Mouse (Mus musculus): ENCODE measurements around the gene Wdr83.
A peak's percentile ranks its signal among the peaks of the same experiment; 100 is the strongest.

Gene Wdr83

DNA sequence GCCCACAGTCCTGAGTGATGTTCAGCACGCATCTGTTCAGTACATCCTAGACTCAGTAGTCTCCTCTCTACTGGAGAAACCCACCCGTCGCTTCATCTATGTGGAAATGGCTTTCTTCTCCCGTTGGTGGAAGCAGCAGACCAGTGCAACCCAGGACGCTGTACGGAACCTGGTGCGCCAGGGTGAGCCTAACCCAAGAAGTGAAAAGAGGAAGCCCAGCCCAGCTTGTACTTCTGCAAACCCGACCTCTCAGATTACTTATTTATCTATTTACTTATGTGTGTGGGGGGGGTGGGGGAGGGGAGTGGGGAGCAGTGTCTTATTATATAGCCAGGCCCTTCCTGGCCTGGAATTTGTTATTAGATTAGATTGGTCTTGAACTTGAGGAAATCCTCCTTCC is 3.5 kb upstream of the Wdr83 start:
- TF ChIP-seq GATA4 (IDR thresholded peaks at IDR 0.05; ENCODE audit: insufficient replicate concordance, low read length) = no peak

DNA sequence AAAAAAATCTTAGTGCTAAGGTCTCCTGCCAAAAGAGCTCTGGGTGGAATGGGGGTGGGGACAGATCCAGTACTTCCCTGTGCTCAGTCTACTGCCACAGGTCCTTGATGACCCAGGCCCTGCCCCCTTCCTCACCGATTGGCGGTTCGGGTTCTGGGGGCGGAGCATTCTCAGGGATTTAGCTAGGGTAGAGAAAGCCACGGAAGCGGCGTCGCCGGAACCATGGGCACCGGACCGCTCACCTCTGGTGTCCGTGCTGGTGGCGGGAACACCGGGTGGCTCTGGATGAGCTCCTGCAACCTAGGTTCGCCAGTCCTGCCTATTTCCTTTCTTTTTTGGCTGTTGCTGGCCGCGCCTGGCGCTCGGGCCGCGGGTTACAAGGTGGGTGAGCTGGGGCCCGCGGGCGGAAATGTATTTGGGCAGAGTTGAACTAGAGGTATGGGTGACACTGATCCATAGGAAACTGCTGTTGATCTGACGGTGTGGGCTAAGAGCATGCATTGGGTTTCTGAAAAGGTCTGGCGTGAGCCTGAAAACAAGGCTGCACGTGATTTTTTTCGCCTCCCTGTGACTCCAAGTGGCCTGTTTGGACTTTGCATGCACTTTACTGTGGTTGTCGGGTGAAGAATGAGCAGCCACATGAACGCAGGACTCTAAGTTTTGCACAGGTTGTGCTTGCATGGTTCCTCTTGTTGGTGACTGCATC is 2.2 kb upstream of the Wdr83 start, which contains the start of gene Man2b1:
Gene Man2b1, plus strand, starts transcription at position 163 of the 706 bp plus-strand sequence.
- peak; percentile 46; the same call in 1 of the 2 replicates for TF ChIP-seq GATA4 (IDR thresholded peaks at IDR 0.05; ENCODE audit: insufficient replicate concordance, low read length)

DNA sequence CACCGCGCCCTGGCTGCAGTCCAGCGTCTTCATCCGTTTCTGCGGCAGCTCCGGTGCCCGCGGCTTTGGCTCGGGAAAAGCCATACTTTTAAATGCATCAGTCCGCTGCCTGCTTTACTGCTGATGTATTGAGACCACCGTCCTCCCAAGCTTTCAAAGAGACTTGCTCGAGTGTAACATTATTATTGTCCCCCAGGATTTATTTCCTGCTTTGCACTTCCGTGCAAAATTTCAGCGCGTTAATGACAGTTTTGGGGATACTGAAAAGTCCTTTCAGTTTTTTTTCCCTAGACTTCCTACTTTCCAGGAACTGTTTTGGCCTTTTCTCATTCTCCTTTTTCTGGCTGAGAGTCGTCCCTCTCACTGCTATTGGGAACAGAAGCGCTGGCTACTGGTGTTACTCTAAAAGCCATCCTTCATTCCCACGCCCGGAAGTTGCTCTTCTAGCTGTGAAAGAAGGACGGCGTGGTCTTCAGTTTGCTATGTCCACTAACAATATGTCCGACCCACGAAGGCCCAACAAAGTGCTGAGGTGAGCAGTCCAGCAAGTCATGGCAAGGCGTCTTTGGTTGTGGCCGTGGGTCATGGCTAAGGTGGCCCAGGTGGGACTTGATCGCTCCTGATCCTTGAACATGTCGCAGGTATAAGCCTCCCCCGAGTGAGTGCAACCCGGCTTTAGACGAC is 432 bp downstream of the Wdr83 start, which contains the start of gene Wdr83os:
Gene Wdr83os, plus strand, starts transcription at position 209 of the 684 bp plus-strand sequence.
- TF ChIP-seq GATA4 (IDR thresholded peaks at IDR 0.05; ENCODE audit: insufficient replicate concordance, low read length) = no peak

DNA sequence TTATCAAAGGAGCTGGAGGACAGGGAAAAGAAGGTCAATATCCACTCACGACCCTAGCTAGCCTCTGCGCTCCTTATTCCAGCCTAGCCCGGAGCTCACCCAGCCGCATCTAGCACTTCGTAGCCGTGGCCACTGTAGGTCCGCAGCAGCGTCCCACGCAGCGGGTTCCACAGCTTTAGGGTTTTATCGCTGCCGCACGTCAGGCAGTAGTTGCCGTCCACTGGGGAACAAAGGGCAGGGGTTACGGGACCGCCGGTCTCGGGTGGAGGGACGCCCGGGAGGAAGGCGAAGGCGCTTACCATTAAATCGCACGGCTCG is 933 bp downstream of the Wdr83 start:
- TF ChIP-seq GATA4 (IDR thresholded peaks at IDR 0.05; ENCODE audit: insufficient replicate concordance, low read length) = no peak

DNA sequence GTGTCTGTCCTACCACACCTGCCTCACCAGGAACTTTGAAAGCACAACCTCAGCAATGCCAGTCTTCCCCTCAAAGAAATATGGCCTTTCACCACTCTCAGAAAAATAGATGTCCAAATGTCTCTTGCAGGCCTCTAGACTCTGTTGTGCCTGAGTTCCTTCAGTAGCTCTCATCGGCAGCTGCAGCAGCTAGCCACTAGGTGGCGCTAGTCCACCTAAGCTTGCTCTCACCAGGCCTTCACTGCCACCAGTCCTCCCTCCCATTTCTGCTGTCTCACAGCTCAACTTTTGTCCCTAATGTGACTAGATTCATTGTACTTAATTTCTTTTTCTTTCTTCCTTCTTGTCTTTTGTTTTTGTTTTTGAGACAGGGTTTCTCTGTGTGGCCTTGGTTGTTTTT is 4.1 kb downstream of the Wdr83 start:
- TF ChIP-seq GATA4 (IDR thresholded peaks at IDR 0.05; ENCODE audit: insufficient replicate concordance, low read length) = no peak

DNA sequence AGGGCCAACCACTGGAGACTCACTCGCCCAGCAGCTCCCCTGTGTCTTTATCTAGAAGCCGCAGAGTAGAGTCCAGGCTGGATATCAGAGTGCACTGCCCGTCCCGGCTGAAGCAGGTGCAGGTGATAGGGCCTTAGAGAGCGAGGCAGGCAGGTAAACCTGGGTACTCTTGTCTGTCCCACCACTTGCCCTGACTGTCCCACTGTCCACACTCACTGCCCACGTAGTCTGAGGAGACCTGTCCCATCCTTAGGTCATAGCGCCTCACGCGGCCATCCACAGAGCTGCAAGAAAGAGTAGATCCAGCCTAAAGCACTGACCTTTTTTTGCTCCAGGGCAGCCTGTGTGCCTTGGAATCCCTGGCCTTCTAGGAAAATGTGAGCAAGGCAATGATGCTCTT is 5.1 kb downstream of the Wdr83 start:
- TF ChIP-seq GATA4 (IDR thresholded peaks at IDR 0.05; ENCODE audit: insufficient replicate concordance, low read length) = no peak

DNA sequence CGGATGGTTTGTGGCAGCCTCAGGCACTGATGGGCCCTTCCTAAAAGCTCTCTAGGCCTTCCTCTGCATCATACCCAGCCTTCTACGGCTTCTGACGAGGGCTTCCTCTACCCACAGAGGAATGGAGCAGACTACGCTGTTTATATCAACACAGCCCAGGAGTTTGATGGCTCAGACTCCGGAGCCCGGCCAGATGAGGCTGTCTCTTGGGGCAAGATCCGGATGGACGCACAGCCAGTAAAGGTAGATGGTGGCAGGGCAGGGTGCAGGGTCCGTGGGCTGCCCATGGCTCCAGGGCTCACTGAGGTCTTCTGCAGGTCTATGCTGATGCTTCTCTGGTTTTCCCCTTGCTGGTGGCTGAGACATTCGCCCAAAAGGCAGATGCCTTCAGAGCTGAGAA is 6.5 kb downstream of the Wdr83 start:
- no peak for TF ChIP-seq GATA4 (IDR thresholded peaks at IDR 0.05; ENCODE audit: insufficient replicate concordance, low read length)

DNA sequence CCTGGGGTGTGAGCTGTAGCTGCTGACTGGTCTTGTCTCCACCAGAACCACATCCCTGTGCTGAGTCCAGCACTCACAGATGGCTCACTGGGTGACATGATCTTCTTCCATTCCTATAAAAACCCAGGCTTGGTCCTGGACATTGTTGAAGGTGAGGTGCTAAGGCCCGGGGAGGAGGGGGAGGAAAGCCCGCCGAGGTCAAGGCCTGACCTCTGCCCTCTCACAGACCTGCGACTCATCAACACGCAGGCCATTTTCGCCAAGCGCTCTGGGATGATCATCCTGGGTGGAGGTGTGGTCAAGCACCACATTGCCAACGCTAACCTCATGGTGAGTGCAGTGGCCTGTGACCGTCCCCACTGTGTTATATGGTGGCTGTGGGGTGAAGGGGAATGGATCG is 6.9 kb downstream of the Wdr83 start:
- TF ChIP-seq GATA4 (IDR thresholded peaks at IDR 0.05; ENCODE audit: insufficient replicate concordance, low read length) = no peak

DNA sequence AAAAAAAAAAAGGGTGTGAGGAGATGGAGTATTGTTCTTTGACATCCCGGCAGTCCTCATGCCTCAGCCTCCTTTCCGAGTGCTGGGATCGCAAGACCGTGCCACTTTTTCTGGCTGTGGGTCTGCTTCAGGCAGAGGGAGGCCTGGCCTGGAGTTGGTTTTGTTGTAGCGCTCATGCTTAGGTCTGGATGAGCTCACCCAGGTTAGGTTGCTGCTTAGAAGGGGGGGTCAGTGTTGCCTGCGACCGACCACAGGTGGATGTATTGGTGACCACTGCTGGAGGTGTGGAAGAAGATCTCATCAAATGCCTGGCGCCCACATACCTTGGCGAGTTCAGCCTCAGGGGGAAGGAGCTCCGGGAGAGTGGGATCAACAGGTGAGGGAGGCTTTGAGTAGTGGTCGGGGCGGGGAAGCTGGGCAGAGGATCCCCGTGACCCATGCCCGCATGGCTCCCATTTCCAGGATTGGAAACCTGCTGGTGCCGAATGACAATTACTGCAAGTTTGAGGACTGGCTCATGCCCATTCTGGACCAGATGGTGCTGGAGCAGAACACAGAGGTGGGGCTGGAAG is 8.0 kb downstream of the Wdr83 start:
- no peak for TF ChIP-seq GATA4 (IDR thresholded peaks at IDR 0.05; ENCODE audit: insufficient replicate concordance, low read length)

DNA sequence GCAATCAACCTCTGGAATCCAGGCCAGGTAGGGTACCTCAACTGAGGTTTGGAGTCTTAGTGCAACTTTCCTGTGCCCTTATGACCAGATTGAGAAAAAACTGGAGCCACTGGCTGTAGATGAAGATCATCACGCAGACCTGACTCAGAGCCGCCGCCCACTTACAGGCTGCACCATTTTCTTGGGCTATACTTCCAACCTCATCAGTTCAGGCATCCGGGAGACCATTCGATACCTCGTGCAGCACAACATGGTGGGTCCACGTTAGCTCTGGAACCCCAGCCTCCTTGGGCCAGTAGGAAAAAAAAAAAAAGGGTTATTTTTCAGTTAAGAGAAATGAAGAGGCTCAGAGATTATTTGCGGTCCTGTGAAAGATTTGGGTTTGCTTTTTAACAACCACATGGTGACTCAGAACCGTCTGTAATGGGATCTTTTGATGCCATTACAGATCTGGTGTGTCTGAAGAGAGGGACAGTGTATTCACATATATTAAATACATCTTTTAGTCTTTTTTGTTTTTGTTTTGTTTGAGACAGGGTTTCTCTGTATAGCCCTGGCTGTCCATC is 8.7 kb downstream of the Wdr83 start:
- TF ChIP-seq GATA4 (IDR thresholded peaks at IDR 0.05; ENCODE audit: insufficient replicate concordance, low read length) = no peak

DNA sequence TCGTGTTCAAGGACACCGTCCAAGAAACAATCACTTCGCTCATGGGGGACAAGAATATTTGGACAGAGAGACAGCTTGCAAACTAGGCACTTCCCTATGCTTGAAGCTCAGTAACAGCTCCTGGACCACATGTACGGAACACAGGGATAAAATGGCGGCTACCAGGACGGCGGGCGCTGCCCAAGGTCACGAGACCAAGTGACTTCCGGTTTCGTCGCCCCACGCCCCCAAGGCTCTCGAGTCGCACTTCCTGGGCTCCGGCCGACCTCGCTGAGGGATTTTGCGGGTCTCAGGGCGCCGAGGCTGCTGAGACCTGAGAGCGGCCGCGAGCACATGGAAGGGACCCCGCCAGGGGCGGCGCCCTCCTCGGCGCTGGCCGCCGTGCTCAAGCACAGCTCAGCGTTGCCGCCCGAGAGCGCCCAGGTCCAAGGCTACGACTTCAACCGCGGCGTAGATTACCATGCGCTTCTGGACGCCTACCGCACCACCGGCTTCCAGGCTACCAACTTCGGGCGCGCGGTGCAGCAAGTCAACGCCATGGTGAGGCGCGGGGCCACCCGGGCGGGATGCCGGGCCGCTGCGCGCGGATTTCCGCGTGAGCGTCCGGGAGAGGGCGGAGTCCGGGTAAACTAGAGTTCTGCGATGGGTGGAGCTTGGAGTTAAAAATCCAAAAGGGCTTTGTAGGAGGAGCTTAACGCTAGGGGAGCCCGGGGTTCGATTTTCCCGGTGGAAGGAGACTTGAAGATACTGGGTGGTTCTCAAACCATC is 9.4 kb downstream of the Wdr83 start, which contains the start of gene Dhps:
Gene Dhps, plus strand, starts transcription at position 244 of the 768 bp plus-strand sequence.
- no peak; the same call in 1 of the 2 replicates for TF ChIP-seq GATA4 (IDR thresholded peaks at IDR 0.05; ENCODE audit: insufficient replicate concordance, low read length)

DNA sequence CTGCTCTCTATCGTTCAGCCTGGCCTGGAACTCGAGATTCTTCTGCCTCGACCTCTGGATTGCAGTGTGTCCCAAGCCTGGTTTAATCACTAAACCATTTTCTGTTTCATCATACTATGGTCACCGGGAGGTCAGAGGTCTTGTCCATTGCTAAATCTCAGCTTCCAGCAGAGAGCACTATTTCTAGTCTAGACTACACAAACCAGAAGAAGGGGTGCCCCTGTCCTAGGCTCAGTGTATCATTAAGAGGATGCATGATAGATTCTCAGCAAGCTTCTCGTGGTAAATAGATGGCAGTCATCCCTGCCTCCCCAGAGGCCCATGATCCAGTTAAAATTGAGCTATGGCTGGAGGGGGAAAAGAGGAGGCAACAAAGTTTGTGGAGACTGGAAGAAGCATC is 10.1 kb downstream of the Wdr83 start:
- no peak for TF ChIP-seq GATA4 (IDR thresholded peaks at IDR 0.05; ENCODE audit: insufficient replicate concordance, low read length)

DNA sequence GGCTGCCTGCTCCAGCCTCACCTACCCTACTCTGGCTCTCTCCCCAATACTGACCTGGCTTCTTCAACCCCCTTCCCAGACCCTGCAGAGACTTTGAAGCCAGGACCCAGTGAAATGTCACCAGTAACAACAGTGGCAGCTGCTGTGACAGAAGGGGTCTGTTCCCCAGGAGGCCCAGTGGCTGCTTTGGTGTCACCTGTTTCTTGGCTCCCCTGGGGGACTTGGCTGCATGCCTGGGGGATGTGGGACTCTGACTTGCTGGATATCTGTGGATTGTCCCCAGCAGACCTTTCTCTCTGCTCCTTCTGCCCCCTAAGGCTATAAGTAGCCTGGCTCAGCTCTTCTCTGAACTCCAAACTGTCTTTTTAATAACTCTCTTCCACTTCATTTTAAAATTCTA is 13.1 kb downstream of the Wdr83 start, which contains the start of gene Gm5741:
Gene Gm5741, minus strand, starts transcription at position 1 of the 400 bp plus-strand sequence.
- no peak for TF ChIP-seq GATA4 (IDR thresholded peaks at IDR 0.05; ENCODE audit: insufficient replicate concordance, low read length)

DNA sequence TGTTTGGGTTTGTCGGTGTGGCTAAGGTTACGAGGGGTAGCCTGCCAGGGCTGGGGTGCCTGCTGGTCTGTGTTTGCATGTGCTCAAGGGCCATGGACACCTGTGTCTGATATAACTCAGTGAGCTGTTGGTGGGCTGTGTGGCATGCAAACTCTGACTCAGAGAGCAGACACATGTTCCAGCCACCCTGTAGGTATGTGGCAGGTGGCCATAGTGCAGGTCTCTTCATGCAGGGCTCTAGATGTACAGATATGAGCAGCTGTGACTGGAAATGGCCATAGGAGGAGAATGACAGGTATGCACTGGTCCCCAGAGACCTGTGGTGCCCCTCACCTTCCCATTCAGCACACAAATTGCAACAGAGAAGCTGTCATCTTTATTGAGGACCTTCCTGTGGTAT is 14.0 kb downstream of the Wdr83 start:
- TF ChIP-seq GATA4 (IDR thresholded peaks at IDR 0.05; ENCODE audit: insufficient replicate concordance, low read length) = no peak

DNA sequence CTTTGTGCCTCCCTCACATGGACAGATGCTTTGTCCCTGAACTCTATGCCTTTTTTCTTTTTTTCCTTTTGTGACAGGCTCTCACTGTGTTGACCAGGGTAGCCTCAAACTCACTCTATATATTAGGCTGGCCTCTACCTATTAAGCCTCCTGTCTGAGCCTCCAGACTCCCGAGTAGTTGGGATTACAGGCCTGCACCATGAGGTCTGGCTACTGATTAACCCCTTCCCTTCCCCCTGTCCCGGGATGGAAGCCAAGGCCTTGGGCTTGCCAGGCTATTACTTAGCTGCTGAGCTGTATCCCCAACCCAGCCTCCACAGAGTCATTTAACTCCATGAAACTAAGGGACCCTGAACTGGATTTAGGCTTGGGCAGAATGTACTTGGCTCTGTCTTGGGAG is 15.9 kb downstream of the Wdr83 start:
- TF ChIP-seq GATA4 (IDR thresholded peaks at IDR 0.05; ENCODE audit: insufficient replicate concordance, low read length) = peak; percentile 70; the same call in 1 of the 2 replicates
